Mouse (Mus musculus): ENCODE results near the gene Gins2.

DNA sequence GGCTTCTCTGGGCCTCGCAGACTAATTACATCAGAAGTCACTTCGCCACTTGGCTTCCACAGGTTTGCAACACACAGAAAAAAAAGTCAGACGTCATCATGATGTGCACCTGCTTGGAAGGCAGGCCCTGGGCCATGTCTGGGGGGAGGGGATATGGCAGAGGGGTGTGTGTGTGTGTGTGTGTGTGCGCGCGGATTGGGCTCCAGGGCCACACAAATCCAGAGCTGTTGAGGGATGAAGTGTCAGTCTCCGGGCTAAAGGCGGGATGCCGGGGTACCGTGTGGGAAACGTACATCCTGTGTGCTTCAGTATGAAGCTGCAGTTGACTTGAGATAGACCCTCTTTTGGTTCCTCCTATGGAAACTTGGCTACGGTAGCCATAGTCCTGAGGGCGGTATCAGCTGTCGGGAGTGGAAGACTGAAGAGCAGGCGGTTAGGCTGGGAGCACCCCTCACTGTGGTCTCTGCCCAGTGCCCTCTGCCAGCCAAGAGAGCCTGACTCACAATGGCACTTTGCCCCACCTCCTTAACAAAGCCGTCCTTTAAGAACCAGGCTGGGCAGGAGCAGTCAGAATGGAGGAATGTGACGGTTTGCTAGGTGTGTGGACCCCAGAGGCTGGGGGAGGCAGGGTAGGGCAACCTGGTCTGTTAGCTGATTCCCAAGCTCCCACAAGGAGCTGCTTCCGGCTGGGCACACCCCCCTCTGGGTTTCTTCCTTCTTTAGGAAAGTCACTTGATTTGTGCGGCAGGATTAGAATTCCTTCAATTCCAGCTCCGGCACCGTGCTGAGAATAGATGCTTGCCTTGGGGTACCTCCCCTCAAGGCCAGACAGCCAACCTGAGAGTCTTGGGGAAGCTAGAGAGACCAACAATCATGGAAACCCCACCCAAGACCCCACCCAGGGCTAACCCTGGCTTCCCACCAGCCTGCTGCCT lies 42.6 kb upstream of the Gins2 start:
- TF ChIP-seq GATA1 (IDR thresholded peaks at IDR 0.05; ENCODE audit: borderline replicate concordance, low read length) (no peak), FLI1 (IDR thresholded peaks at IDR 0.05; ENCODE audit: low read length) (no peak)

Measured in megakaryocyte, embryonic 14.5 days (primary cell).